Mouse (Mus musculus): ENCODE data around the gene Emc9. TPM values are rescaled to one million over a fixed set of nuclear protein-coding genes. Genes with fewer than 3 reads are reported as not detected.

Emc9 gene
- total RNA-seq, 2 experiments from 2014 or later = 2.1 TPM; not detected in 1

- ATAC-seq (replicated peaks; ENCODE audit: poor library complexity, severe bottlenecking) = no peak
These were observed 21.9 kb downstream of the Emc9 start for GRCm38 (mm10) chr14:55563249-55563648.

DNA sequence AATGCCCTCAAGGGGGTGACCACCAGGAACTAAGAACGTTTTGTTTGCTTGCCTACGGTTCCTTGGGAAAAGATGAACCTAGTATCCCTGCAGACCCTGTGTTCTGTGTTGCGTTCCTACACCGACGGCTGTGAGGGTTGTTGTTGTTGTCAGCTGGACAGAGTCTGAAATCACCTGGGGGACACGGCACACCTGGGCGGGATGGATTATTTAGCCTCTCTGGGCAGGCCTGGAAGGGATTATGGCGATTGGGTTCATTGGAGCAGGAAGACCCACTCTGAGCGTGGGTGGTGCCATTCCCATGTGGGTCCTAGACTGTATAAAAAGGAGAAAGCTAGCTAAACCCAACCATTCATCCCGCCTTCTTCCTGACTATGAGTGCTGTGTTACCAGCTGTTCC is 23.2 kb downstream of the Emc9 start:
- ATAC-seq (replicated peaks; ENCODE audit: poor library complexity, severe bottlenecking) = no peak

- peak; percentile 76 for ATAC-seq (replicated peaks; ENCODE audit: poor library complexity, severe bottlenecking)
These were observed 24.7 kb downstream of the Emc9 start, which contains the start of gene A730061H03Rik for GRCm38 (mm10) chr14:55560202-55561073. Gene A730061H03Rik, minus strand, starts transcription at chr14:55560406.

- ATAC-seq (replicated peaks; ENCODE audit: poor library complexity, severe bottlenecking) = peak; percentile 46
These were observed 25.3 kb downstream of the Emc9 start, which contains the start of gene Dcaf11 for GRCm38 (mm10) chr14:55559799-55560201. Gene Dcaf11, plus strand, starts transcription at chr14:55560006.

- no peak for ATAC-seq (replicated peaks; ENCODE audit: poor library complexity, severe bottlenecking)
These were observed 26.2 kb downstream of the Emc9 start for GRCm38 (mm10) chr14:55558740-55559448.

- no peak for ATAC-seq (replicated peaks; ENCODE audit: poor library complexity, severe bottlenecking)
These were observed 27.5 kb downstream of the Emc9 start for GRCm38 (mm10) chr14:55557587-55557986.

GRCm38 (mm10) chr14:55557003-55557402 is 28.1 kb downstream of the Emc9 start:
- peak; percentile 34 for ATAC-seq (replicated peaks; ENCODE audit: poor library complexity, severe bottlenecking)

GRCm38 (mm10) chr14:55555788-55556187 is 29.3 kb downstream of the Emc9 start:
- no peak for ATAC-seq (replicated peaks; ENCODE audit: poor library complexity, severe bottlenecking)

GRCm38 (mm10) chr14:55554635-55555034 is 30.5 kb downstream of the Emc9 start:
- no peak for ATAC-seq (replicated peaks; ENCODE audit: poor library complexity, severe bottlenecking)

DNA sequence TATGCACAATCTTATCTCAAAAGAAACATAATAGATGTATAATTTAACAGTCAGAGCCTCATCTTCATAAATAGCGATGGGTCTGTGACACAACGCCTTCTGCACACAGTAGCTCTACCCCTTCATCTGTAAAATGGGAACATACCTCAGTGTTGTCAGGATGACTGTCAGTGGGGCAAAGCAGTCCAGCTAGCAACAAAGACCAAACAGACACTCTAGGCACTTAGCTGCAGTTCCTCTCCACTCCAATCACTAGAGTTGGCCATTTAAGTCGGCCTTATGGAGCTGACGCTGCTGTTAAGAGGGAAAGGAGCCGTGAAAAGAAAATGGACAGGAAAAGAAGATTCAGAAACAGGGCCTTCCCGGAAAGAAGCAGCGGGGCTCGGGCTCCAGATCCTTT is 33.3 kb downstream of the Emc9 start:
- ATAC-seq (replicated peaks; ENCODE audit: poor library complexity, severe bottlenecking) = no peak

GRCm38 (mm10) chr14:55551347-55551746 is 33.8 kb downstream of the Emc9 start:
- no peak for ATAC-seq (replicated peaks; ENCODE audit: poor library complexity, severe bottlenecking)

DNA sequence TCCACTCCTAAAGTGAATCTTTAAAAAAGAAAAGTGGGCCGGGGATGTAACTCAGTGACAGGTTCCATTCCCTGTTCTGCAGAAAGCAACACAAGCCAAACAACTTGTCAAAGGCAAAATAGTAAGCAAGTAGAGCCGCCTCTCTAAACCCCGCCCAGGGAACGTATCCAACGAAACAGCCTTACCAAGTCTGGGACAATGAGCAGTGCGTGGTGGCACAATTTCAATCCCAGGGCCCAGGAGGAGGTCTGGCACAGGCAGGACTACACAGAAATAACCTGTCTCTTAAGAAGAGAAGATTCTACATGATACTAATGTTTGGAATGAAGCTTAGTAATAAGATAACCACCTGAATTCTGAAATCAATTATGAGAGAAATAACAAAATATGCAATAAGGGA is 34.9 kb downstream of the Emc9 start:
- ATAC-seq (replicated peaks; ENCODE audit: poor library complexity, severe bottlenecking) = no peak

- ATAC-seq (replicated peaks; ENCODE audit: poor library complexity, severe bottlenecking) = no peak
These were observed 40.8 kb downstream of the Emc9 start for GRCm38 (mm10) chr14:55544334-55544733.

GRCm38 (mm10) chr14:55542268-55542667 is 42.8 kb downstream of the Emc9 start:
- no peak for ATAC-seq (replicated peaks; ENCODE audit: poor library complexity, severe bottlenecking)

DNA sequence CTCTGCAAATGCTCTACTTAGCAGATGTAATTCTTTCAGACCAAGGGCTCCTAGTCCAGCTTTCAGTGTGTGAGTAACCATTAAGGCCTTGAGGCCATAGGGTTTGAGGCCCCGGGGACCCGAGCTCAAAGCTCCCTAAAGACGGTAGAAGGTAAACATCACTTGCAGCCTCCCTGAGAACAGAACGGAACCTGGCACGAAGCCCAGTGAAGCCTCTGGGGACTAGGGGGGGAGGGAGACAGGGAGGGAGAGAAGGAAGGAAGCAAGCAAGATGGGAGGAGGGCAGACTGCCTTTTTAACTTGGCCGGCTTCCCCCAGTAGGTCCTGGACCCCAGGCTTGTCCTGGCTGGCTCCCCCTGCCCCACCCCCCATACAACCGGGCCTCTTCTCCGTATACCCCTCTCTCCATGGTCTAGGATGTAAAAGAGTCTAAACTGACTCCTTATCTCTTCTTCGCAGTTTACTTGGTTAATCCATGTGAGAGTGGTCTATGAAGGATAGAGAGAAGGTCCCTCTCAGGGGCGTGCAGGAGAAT is 44.2 kb downstream of the Emc9 start:
- ATAC-seq (replicated peaks; ENCODE audit: poor library complexity, severe bottlenecking) = peak; percentile 36

DNA sequence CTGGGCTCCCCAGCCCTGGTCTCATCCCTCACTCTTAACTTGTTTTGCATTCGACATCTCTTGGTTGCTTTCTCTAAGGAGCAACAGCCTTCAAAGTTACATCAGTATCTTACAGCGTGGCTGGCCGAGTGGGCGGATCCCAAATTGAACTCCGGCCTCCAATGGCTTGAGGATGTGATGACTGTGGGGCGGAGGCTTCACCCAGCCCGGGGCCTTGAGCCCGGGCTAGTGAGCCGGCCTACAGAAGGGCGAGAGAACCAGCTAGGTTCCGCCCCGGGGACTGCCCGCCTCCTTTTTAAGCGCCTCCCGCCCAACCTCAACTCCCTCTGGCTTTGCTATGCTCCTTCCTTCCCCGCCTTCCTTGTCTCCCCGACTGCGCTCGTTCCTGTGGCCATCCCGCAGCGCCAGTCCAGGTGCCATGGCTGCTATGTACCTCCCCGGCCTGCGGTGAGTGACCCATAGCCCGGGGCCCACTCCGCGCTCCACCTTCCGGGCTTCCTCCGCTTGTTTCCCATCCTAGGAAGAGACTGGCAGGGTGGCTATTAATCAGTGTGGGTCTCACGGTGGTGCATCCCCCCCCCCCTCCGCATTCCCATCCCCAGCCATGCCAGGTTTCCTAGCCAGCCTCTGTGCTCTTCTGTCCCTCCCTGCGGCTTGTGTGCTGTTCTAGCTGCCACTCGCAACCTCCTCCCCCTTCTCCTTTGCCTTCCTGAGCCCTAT is 44.9 kb downstream of the Emc9 start, which contains the start of gene Pck2:
Gene Pck2 (plus strand): TSS at position 200 of the 720 bp plus-strand sequence.
- peak; percentile 98 for ATAC-seq (replicated peaks; ENCODE audit: poor library complexity, severe bottlenecking)

DNA sequence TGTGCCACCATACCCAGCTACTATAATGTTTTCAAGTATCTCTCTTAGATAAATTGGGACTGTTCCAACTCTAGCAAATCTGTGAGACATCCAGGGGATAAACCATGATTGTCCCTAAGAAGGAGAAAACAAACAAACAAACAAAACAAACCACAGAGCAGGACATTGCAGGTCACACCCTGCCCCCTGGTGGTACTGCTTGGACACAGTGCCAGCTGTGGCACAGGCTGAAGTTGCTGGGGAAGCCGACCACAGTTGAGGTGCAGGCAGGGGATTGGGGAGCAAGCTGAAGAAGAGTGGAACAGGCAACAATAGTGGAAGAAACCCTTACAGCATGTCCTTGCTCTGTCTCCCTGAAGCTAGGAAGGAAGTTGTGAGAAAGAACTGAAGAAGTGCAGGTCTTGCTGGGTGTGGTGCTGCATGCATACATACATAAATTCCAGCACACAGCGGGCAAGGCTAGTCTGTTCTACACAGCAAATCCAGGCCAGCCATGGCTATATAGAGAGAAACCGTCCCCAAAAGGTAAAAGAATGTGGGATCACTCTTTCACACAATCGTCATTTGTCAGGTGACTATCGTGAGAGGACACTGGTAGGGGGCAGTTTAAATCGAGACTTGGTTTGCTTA is 48.9 kb downstream of the Emc9 start:
- ATAC-seq (replicated peaks; ENCODE audit: poor library complexity, severe bottlenecking) = no peak
